Mouse (Mus musculus) megakaryocyte, embryonic 14.5 days (primary cell): ENCODE data around the gene Igf2r.

ENCODE experiments used
- FLI1 ChIP-seq: IDR thresholded peaks from 2 replicates; pipeline ENCODE4 v1.6.1; 2012; ENCODE audit warnings: low read length, inconsistent platforms, mixed read lengths
- GATA1 ChIP-seq: IDR thresholded peaks from 3 replicates; pipeline ENCODE4 v1.6.1; 2012; ENCODE audit warnings: mixed read lengths, low read length, inconsistent platforms, borderline replicate concordance

DNA sequence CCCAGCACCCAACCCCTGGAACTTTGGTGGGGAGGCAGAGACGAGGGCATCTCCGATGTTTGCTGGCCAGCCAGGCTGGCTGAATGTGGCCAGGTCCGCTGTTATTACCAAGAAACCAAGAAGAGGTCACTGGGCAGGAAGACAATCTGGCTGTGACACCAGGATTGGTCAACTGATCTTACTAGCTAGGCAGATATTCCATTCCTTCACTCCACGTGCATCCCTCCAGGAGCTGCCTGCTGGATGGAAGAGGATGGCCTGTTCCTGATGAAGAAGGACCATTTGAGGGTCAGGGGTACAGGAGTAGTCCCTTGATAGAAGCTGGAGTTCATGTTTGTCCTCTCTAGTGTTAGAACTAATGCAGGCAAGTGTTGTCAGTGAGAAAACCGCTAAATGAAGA lies 1.0 kb upstream of the Igf2r start:
- no peak for TF ChIP-seq GATA1
- no peak for TF ChIP-seq FLI1
